Mouse (Mus musculus) stomach, postnatal 0 days (tissue): ENCODE measurements around the gene Zfp551. TPM values are rescaled to one million over a fixed set of nuclear protein-coding genes. Genes with fewer than 3 reads are reported as not detected.
A peak's percentile ranks its signal among the peaks of the same experiment; 100 is the strongest.

Experiments used
- ATAC-seq: fragments of 200-750 bp; cut with Nextera tagmentation; 2 replicates; pipeline ENCODE4 v1.8.0; 2017; ENCODE audit not compliant: low FRiP score, low TSS enrichment
- DNase-seq: peaks from one replicate; pipeline ENCODE4 v3.0.0-alpha.2; 2016; ENCODE audit warnings: low spot score
- H3K27ac ChIP-seq: fragments of 300-500 bp; sonication (generic); replicated peaks from 2 replicates; pipeline ENCODE4 v1.5.1; 2014; ENCODE audit warnings: mild to moderate bottlenecking, control low read depth
- H3K27me3 ChIP-seq: fragments of 300-500 bp; sonication (generic); 2 replicates; pipeline ENCODE4 v1.6.1; 2014; ENCODE audit warnings: low read length; ENCODE audit not compliant: control insufficient read depth, insufficient read depth
- H3K36me3 ChIP-seq: fragments of 300-500 bp; sonication (generic); 2 replicates; pipeline ENCODE4 v1.6.1; 2014; ENCODE audit warnings: low read length, mixed read lengths; ENCODE audit not compliant: control insufficient read depth, insufficient read depth
- H3K4me1 ChIP-seq: fragments of 300-500 bp; sonication (generic); replicated peaks from 2 replicates; pipeline ENCODE4 v1.6.1; 2014; ENCODE audit warnings: antibody characterized with exemption; ENCODE audit not compliant: control insufficient read depth, insufficient read depth
- H3K4me2 ChIP-seq: fragments of 300-500 bp; sonication (generic); replicated peaks from 2 replicates; pipeline ENCODE4 v1.6.1; 2014; ENCODE audit warnings: low read depth, mild to moderate bottlenecking, control low read depth, moderate library complexity
- H3K4me3 ChIP-seq: fragments of 300-500 bp; sonication (generic); 2 replicates; pipeline ENCODE4 v1.5.1; 2014; ENCODE audit warnings: low read depth, low read length, control low read depth
- H3K9ac ChIP-seq: fragments of 300-500 bp; sonication (generic); 2 replicates; pipeline ENCODE4 v1.6.1; 2014; ENCODE audit warnings: mild to moderate bottlenecking, low read length, control low read depth, mixed read lengths
- H3K9me3 ChIP-seq: fragments of 300-500 bp; sonication (generic); 2 replicates; pipeline ENCODE4 v1.6.1; 2016; ENCODE audit warnings: low read length; ENCODE audit not compliant: control insufficient read depth
- CTCF ChIP-seq: IDR thresholded peaks from 2 replicates; pipeline ENCODE4 v1.5.1; 2016; ENCODE audit warnings: antibody characterized with exemption, low read depth, mild to moderate bottlenecking, moderate library complexity
- EP300 ChIP-seq: optimal IDR thresholded peaks from 2 replicates; pipeline ENCODE3; 2016; ENCODE audit warnings: antibody characterized with exemption
- WGBS: fragments of 180-500 bp; shearing (Covaris S2); extraction: QIAGEN DNeasy Blood & Tissue Kit; methylation state at CpG from one replicate; pipeline ENCODE4 v1.1.7; 2014; 5-methylcytosine and 5-hydroxymethylcytosine counted together
- polyA plus RNA-seq: library from polyadenylated mRNA; unstranded; fragments of >200 nt; fragmentation: Nextera tagmentation; extraction: Ambion mirVana; gene quantifications from 2 replicates; pipeline ENCODE4 v1.2.1, GENCODE M21; 2015

Zfp551 gene
- polyA plus RNA-seq: 1.8 TPM in 2 replicates

DNA sequence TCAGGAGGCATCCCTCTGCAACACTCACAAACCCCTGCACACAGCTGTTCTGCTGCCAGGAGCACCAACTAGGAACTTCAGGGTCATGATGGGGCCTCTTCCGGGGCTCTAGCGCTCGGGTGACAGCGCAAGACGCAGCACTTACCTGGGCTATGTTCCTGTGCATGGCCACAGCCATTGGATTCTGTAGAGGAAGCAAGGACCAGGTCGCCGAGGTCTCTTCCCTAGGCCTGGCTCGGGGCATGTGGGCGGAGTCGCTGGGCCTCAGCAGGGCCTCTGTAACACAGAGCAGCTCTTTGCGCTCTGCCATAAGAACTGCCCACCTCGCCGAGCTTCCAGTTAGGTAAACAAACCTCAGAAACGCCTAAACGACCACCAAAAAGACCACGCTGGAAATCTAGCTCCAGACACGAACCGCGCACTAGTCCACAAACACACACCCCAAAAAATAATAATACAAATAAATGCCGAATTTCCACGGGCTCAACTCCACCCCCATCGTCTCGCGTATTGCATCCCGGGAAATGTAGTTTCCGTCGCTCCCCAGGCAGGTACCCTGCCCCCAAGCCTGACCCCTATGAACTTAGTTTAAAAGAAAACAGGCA is at the start of gene Zfp551:
TSS of gene Zfp551 (minus strand) at position 507 of the 605 bp plus-strand sequence.
- Histone ChIP-seq H3K36me3 (no peaks in the 10 kb centered on the region; the same call in 1 of the 2 replicates), H3K27me3 (no peaks in the 10 kb centered on the region), H3K9me3 (no peaks in the 10 kb centered on the region), H3K9ac (peak within 1 kb of the TSS; percentile 74), H3K4me3 (peak within 1 kb of the TSS; percentile 55), H3K4me2 (peak within 1 kb of the TSS; percentile 58), H3K4me1 (no peaks in the 10 kb centered on the region), H3K27ac (peak within 1 kb of the TSS; percentile 25; the same call in 1 of the 2 replicates)
- under 1% methylated on average over 27 of the region's 27 CpGs for WGBS
- DNase-seq (peak; percentile 71), ATAC-seq (peak; percentile 95)
- TF ChIP-seq CTCF (no peak), EP300 (no peak)

DNA sequence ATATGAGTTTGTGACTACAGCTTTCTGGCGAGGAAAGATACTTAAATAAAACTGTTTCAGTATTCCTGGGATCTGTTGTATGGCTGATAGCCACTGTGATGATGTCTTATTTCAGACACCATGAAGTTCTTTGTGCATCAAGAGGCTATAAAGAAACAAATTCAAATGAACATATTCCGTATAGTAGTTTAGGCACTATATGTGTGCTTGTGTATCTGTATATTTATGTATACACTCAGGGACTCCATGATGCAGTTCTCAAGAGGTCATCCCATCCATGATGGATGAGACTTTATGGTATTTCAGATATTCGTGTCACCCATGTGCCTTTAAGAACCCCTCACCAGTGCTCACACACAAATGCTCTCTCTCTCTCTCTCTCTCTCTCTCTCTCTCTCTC is 304 bp upstream of the Zfp551 start:
- 57% methylated on average over 3 of the region's 3 CpGs for WGBS
- Histone ChIP-seq H3K36me3 (no peaks in the 10 kb centered on the region; the same call in 1 of the 2 replicates), H3K9ac (no peak overlapping the region; the same call in 1 of the 2 replicates)

DNA sequence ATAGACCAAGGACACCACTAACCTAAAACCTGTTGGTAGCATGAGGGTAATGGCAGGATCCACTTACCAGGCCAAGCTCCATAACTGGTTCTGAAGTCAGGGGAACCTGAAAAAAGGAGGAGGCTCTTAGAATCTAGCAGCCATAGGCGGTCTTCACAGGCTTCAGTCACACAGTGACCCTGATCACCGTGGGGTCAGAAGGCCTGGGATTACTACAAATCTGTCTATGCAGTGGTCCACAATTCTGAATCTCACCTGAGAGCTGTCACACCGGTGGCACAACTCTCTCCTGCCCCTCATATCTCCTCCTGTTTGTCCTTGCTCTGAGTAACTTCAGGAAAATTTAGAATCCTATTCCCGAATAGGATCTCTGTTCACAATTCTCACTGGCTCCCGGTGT is 810 bp downstream of the Zfp551 start:
- H3K4me1 ChIP-seq: no peaks in the 10 kb centered on the region
- DNase-seq: no peak
- no peaks in the 10 kb centered on the region for H3K9me3 ChIP-seq
- H3K27ac ChIP-seq: no peak overlapping the region
- H3K27me3 ChIP-seq: no peaks in the 10 kb centered on the region
- H3K36me3 ChIP-seq: peaks cover 3% of the 10 kb centered on the region
- H3K9ac ChIP-seq: peak overlapping the region; percentile 74
- no peak for TF ChIP-seq CTCF
- TF ChIP-seq EP300: no peak
- H3K4me2 ChIP-seq: peak overlapping the region; percentile 58
- 0 out of 2 replicates have a peak, but pooled peaks have one; percentile 28 for ATAC-seq
- WGBS: 44% methylated on average over 5 of the region's 5 CpGs
- peak overlapping the region; percentile 55 for H3K4me3 ChIP-seq

More for the DNA sequence above, 304 bp upstream of the Zfp551 start:
- no peaks in the 10 kb centered on the region for H3K4me1 ChIP-seq
- no peak overlapping the region for H3K27ac ChIP-seq
- peak overlapping the region; percentile 58; the same call in 1 of the 2 replicates for H3K4me2 ChIP-seq
- no peak for TF ChIP-seq CTCF
- no peak for TF ChIP-seq EP300
- H3K4me3 ChIP-seq: peak overlapping the region; percentile 55
- DNase-seq (no peak), ATAC-seq (no peak)
- no peaks in the 10 kb centered on the region for H3K27me3 ChIP-seq
- H3K9me3 ChIP-seq: no peaks in the 10 kb centered on the region

DNA sequence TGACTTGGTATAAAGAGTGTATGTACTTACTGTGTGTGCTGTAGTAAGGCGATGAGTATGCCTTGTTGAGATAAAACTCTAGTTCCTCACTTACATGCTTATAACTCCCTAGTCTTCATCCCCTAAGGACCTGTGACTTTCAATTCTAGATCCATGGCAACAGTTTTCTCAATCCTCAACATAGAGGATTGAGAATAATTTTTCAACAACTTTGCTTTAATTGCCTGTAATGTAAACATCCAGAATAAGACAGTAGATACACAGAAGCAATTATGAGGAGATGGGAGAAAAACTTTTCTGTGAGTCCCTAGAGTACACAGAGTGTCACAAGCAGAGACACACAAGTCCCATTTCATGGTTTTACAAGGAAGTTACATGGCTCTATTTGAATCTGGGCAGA is 53.4 kb downstream of the Zfp551 start, which contains the start of gene Vmn1r84:
TSS of gene Vmn1r84 (minus strand) at position 101 of the 400 bp plus-strand sequence.
- ATAC-seq: no peak
- 59% methylated on average over 1 of the region's 1 CpGs for WGBS
- H3K27me3 ChIP-seq: no peaks in the 10 kb centered on the region

More for the DNA sequence above, 53.4 kb downstream of the Zfp551 start, which contains the start of gene Vmn1r84:
- Histone ChIP-seq H3K9ac (no peak within 1 kb of the TSS), H3K4me2 (no peak within 1 kb of the TSS), H3K27ac (no peak within 1 kb of the TSS), H3K36me3 (no peaks in the 10 kb centered on the region), H3K9me3 (no peaks in the 10 kb centered on the region), H3K4me1 (no peaks in the 10 kb centered on the region), H3K4me3 (no peak within 1 kb of the TSS)
- TF ChIP-seq CTCF: no peak
- TF ChIP-seq EP300: no peak
- DNase-seq: no peak

Other genes starting within 250 kb of the Zfp551 start
- 0.02 TPM in 1 of 2 replicates, not detected in the other for gene Vmn1r80, start 233.5 kb downstream of the Zfp551 start, polyA plus RNA-seq
- gene Vmn1r81, start 154.5 kb downstream of the Zfp551 start, polyA plus RNA-seq: 0.01 TPM in 1 of 2 replicates, not detected in the other
- not detected in 2 replicates for gene Vmn1r82, start 122.3 kb downstream of the Zfp551 start, polyA plus RNA-seq
- 0.04 TPM in 1 of 2 replicates, not detected in the other for gene Vmn1r83, start 93.3 kb downstream of the Zfp551 start, polyA plus RNA-seq
- not detected in 2 replicates for gene Vmn1r84, start 53.5 kb downstream of the Zfp551 start, polyA plus RNA-seq
- gene Zfp606, start 55.5 kb upstream of the Zfp551 start, polyA plus RNA-seq: 5.4 and 5.7 TPM in 2 replicates
- not detected in 2 replicates for gene 2900092C05Rik, start 89.8 kb upstream of the Zfp551 start, polyA plus RNA-seq
- gene Vmn2r53, start 186.0 kb upstream of the Zfp551 start, polyA plus RNA-seq: 0.02 TPM in 1 of 2 replicates, not detected in the other
- not detected in 2 replicates for gene Vmn2r54, start 217.6 kb upstream of the Zfp551 start, polyA plus RNA-seq